Mouse (Mus musculus) brain, embryonic 14.5 days (tissue): Measurements from ENCODE around the gene Ptp4a2.

Source experiments
- CTCF ChIP-seq: fragments of 200-500 bp; IDR thresholded peaks from 2 replicates; pipeline ENCODE4 v1.5.1; 2012; ENCODE audit warnings: inconsistent platforms, mild to moderate bottlenecking, moderate library complexity, borderline replicate concordance; ENCODE audit not compliant: insufficient read depth, insufficient read length; ENCODE audit errors: extremely low read depth
- POLR2A ChIP-seq: fragments of 200-500 bp; IDR thresholded peaks from 2 replicates; pipeline ENCODE4 v1.6.1; 2012; ENCODE audit warnings: mild to moderate bottlenecking, inconsistent platforms, borderline replicate concordance; ENCODE audit not compliant: poor library complexity, insufficient read depth, insufficient read length, severe bottlenecking; ENCODE audit errors: extremely low read depth

DNA sequence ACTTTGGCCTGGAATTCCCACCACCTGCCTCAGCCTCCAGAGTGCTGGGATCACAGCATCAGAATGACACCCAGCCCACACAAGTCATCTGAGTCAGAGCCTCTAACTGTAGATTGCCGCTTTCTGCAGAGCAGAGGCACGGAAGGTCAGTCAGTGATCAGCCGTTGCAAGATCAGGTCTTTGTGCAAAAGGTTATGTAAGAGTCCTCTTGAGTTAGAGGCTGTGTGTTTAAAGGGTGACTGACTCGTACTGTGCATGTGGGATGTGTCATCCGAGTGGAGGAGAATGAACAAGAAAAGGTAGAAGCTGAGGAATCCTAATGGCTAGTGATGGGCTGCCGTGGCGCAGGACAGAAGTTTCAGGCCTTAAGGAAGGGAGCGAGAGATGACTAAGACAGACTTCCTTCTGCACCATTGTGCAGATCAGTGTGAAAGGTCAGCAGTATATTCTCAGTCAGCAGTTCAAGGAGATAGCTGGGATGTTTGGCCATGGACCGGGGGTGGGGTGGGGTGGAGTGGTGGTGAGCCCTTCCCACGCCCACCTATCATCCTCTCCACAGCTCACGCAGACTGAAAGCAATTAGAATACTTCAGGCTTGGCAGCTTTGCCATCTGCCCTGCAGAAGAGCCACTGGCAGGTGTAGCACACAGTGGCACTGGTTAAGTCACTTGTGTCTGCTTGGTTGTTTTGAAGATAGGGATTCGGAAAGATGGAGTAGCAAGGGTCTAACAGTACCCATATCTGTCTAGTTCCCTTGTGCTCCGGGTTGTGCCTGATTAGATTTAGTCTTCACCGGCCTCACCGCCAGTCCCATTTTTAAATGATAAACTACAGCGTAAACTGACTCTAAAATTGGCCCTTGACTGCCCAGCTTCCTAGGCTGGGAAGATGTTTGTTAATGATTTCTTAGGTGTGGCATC is 44.3 kb downstream of the Ptp4a2 start:
- TF ChIP-seq POLR2A (no peak), CTCF (no peak)
